ENCODE assay signal across 7 mouse cellular contexts in the genomic region with DNA sequence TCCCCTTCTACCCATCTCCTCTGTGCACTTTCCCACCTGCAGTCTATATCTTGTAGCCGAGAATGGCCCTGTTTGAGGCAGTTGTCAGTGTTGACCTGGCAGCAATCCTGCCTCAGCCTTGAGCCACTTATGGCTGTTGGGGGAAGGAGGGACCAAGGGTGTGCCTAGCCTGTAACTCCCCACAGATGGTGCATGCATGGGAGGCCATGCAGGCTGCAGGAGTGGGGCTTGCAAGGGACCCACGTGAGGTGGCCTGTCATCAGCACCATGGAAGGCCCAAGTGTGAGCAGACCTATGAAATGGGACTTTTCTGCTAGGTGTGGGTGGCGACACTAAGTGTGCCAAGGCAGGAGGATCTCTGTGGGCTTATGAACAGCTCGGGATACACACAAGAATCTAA. TPM values are rescaled to one million over a fixed set of nuclear protein-coding genes. Genes with fewer than 3 reads are reported as not detected.
DNase-seq lines count a peak whose midpoint lies in the region; ATAC-seq and TF ChIP-seq lines count a peak whose summit lies in the region.

No protein-coding gene starts in this region.

- no peak for DNase-seq in left cerebral cortex, adult 2 months (ENCODE audit: extremely low spot score in 1 of 2, low spot score in 2 of 2)
- no peak for DNase-seq in left cerebral cortex, adult 11 months (ENCODE audit: low spot score)
- DNase-seq in embryonic facial prominence, embryonic 10.5 days (ENCODE audit: low spot score), result no peak
- no peak for DNase-seq in yolk sac, embryonic 10.5 days (ENCODE audit: low spot score)
- DNase-seq in adrenal gland, postnatal 14 days, result no peak

- 0 out of 2 replicates have a peak, but pooled peaks have one; percentile 10 for ATAC-seq in forebrain, embryonic 16.5 days
- ATAC-seq in midbrain, embryonic 13.5 days, result peak; percentile 32

- peaks cover 71% of the 10 kb centered on the region for H3K4me1 ChIP-seq in embryonic facial prominence, embryonic 10.5 days
- H3K4me1 ChIP-seq in forebrain, embryonic 16.5 days (replicated peaks; ENCODE audit: control insufficient read depth, insufficient read depth, low read length), result peaks cover 16% of the 10 kb centered on the region
- H3K4me1 ChIP-seq in midbrain, embryonic 13.5 days (replicated peaks), result peaks cover 56% of the 10 kb centered on the region

- no peak for TF ChIP-seq CTCF in left cerebral cortex, adult 2 months (IDR thresholded peaks at IDR 0.05)

- H3K4me3 ChIP-seq in left cerebral cortex, adult 2 months, result no peak overlapping the region
- H3K4me3 ChIP-seq in embryonic facial prominence, embryonic 10.5 days, result peak overlapping the region; percentile 54
- no peak overlapping the region for H3K4me3 ChIP-seq in forebrain, embryonic 16.5 days (replicated peaks; ENCODE audit: low read length)
- H3K4me3 ChIP-seq in midbrain, embryonic 13.5 days (replicated peaks), result no peak overlapping the region

- intact Hi-C loops in left cerebral cortex, adult 2 months (cut with DNase I), result no loop called here

- 43% methylated on average over 4 of the region's 4 CpGs for WGBS in embryonic facial prominence, embryonic 10.5 days
- 30% methylated on average over 4 of the region's 4 CpGs for WGBS in forebrain, embryonic 16.5 days
- 29% methylated on average over 4 of the region's 4 CpGs for WGBS in midbrain, embryonic 13.5 days

- peaks cover 72% of the 10 kb centered on the region for H3K36me3 ChIP-seq in embryonic facial prominence, embryonic 10.5 days (replicated peaks)
- H3K36me3 ChIP-seq in forebrain, embryonic 16.5 days (ENCODE audit: control insufficient read depth, insufficient read depth), result peaks cover 26% of the 10 kb centered on the region
- peaks cover 57% of the 10 kb centered on the region for H3K36me3 ChIP-seq in midbrain, embryonic 13.5 days

- no peaks in the 10 kb centered on the region for H3K9me3 ChIP-seq in embryonic facial prominence, embryonic 10.5 days
- H3K9me3 ChIP-seq in forebrain, embryonic 16.5 days (ENCODE audit: control insufficient read depth, low read length), result no peaks in the 10 kb centered on the region
- H3K9me3 ChIP-seq in midbrain, embryonic 13.5 days, result no peaks in the 10 kb centered on the region

- H3K4me2 ChIP-seq in forebrain, embryonic 16.5 days (ENCODE audit: low read length), result no peak overlapping the region
- H3K4me2 ChIP-seq in midbrain, embryonic 13.5 days (replicated peaks), result peak overlapping the region; percentile 56

- H3K27me3 ChIP-seq in embryonic facial prominence, embryonic 10.5 days (replicated peaks; ENCODE audit: low read depth, poor library complexity, severe bottlenecking), result peaks cover 44% of the 10 kb centered on the region
- peaks cover 12% of the 10 kb centered on the region for H3K27me3 ChIP-seq in forebrain, embryonic 16.5 days (replicated peaks; ENCODE audit: control insufficient read depth, insufficient read depth, low read length)
- H3K27me3 ChIP-seq in midbrain, embryonic 13.5 days, result peaks cover 25% of the 10 kb centered on the region

- H3K9ac ChIP-seq in forebrain, embryonic 16.5 days (replicated peaks; ENCODE audit: low read depth, low read length), result no peak overlapping the region
- H3K9ac ChIP-seq in midbrain, embryonic 13.5 days (replicated peaks), result no peak overlapping the region

- peak overlapping the region; percentile 45 for H3K27ac ChIP-seq in left cerebral cortex, adult 2 months
- peak overlapping the region; percentile 26; the same call in 1 of the 2 replicates for H3K27ac ChIP-seq in embryonic facial prominence, embryonic 10.5 days (replicated peaks)
- H3K27ac ChIP-seq in forebrain, embryonic 16.5 days (ENCODE audit: low read length), result no peak overlapping the region
- H3K27ac ChIP-seq in midbrain, embryonic 13.5 days, result no peak overlapping the region

RNA-seq across cellular contexts. Expression of gene 4930404N11Rik, which starts 0.5 kb away (rescaled TPM):
- 1 to 10 TPM in 1 of 2 experiments, under 1 TPM in 1; 1.00 to 1.3 TPM for total RNA-seq in left cerebral cortex, adult 2 months (2021)
- 0.47 and 0.76 TPM in 2 replicates for polyA plus RNA-seq in embryonic facial prominence, embryonic 10.5 days (2016; fragmentation: Nextera tagmentation; extraction: Ambion mirVana)
- polyA plus RNA-seq in forebrain, embryonic 16.5 days (2015; fragmentation: Nextera tagmentation; extraction: Ambion mirVana), result 0.72 and 0.86 TPM in 2 replicates
- polyA plus RNA-seq in midbrain, embryonic 13.5 days (2015; fragmentation: Nextera tagmentation; extraction: Ambion mirVana), result 0.44 and 0.70 TPM in 2 replicates
- total RNA-seq in adrenal gland, postnatal 14 days (2021), result 2.0 and 2.1 TPM in 2 replicates

RNA-seq across cellular contexts. Expression of gene Mfsd12, which starts 7.8 kb away (rescaled TPM):
- total RNA-seq in left cerebral cortex, adult 2 months (2021), result 10 to 100 TPM; 38.2 to 40.2 TPM
- polyA plus RNA-seq in embryonic facial prominence, embryonic 10.5 days (2016; fragmentation: Nextera tagmentation; extraction: Ambion mirVana), result 7.8 and 8.3 TPM in 2 replicates
- 11.4 and 11.5 TPM in 2 replicates for polyA plus RNA-seq in forebrain, embryonic 16.5 days (2015; fragmentation: Nextera tagmentation; extraction: Ambion mirVana)
- 8.8 and 10.1 TPM in 2 replicates for polyA plus RNA-seq in midbrain, embryonic 13.5 days (2015; fragmentation: Nextera tagmentation; extraction: Ambion mirVana)
- total RNA-seq in adrenal gland, postnatal 14 days (2021), result 15.2 and 16.3 TPM in 2 replicates

RNA-seq across cellular contexts. Expression of gene Fzr1, which starts 13.2 kb away (rescaled TPM):
- 10 to 100 TPM; 69.1 to 70.6 TPM for total RNA-seq in left cerebral cortex, adult 2 months (2021)
- polyA plus RNA-seq in embryonic facial prominence, embryonic 10.5 days (2016; fragmentation: Nextera tagmentation; extraction: Ambion mirVana), result 134 and 142 TPM in 2 replicates
- polyA plus RNA-seq in forebrain, embryonic 16.5 days (2015; fragmentation: Nextera tagmentation; extraction: Ambion mirVana), result 121 and 133 TPM in 2 replicates
- polyA plus RNA-seq in midbrain, embryonic 13.5 days (2015; fragmentation: Nextera tagmentation; extraction: Ambion mirVana), result 127 and 133 TPM in 2 replicates
- total RNA-seq in adrenal gland, postnatal 14 days (2021), result 40.5 and 43.3 TPM in 2 replicates

RNA-seq across cellular contexts. Expression of gene Hmg20b, which starts 14.8 kb away (rescaled TPM):
- total RNA-seq in left cerebral cortex, adult 2 months (2021), result 10 to 100 TPM; 27.3 to 29.5 TPM
- 114 and 122 TPM in 2 replicates for polyA plus RNA-seq in embryonic facial prominence, embryonic 10.5 days (2016; fragmentation: Nextera tagmentation; extraction: Ambion mirVana)
- 33.4 and 34.2 TPM in 2 replicates for polyA plus RNA-seq in forebrain, embryonic 16.5 days (2015; fragmentation: Nextera tagmentation; extraction: Ambion mirVana)
- 46.5 and 49.8 TPM in 2 replicates for polyA plus RNA-seq in midbrain, embryonic 13.5 days (2015; fragmentation: Nextera tagmentation; extraction: Ambion mirVana)
- total RNA-seq in adrenal gland, postnatal 14 days (2021), result 83.0 and 90.1 TPM in 2 replicates

RNA-seq across cellular contexts. Expression of gene Dohh, which starts 19.2 kb away (rescaled TPM):
- total RNA-seq in left cerebral cortex, adult 2 months (2021), result 10 to 100 TPM; 87.1 to 95.1 TPM
- polyA plus RNA-seq in embryonic facial prominence, embryonic 10.5 days (2016; fragmentation: Nextera tagmentation; extraction: Ambion mirVana), result 105 and 109 TPM in 2 replicates
- 86.0 and 91.0 TPM in 2 replicates for polyA plus RNA-seq in forebrain, embryonic 16.5 days (2015; fragmentation: Nextera tagmentation; extraction: Ambion mirVana)
- 73.5 TPM in 2 replicates for polyA plus RNA-seq in midbrain, embryonic 13.5 days (2015; fragmentation: Nextera tagmentation; extraction: Ambion mirVana)
- total RNA-seq in adrenal gland, postnatal 14 days (2021), result 52.6 and 55.6 TPM in 2 replicates

Comparison
In these comparisons a context has a peak if more than half of its experiments do, and no peak if none do; other contexts are left out.
1. H3K27ac ChIP-seq: peak in left cerebral cortex, adult 2 months (single experiment) and embryonic facial prominence, embryonic 10.5 days (single experiment); none in forebrain, embryonic 16.5 days (single experiment) and midbrain, embryonic 13.5 days (single experiment).